Mouse (Mus musculus): ENCODE data around the gene Fabp1.

Fabp1 gene

GRCm38 (mm10) chr6:71199612-71200011, at the start of gene Fabp1:
Gene Fabp1 (plus strand): TSS chr6:71199827.
- DNase-seq: no peak

- no peak for DNase-seq
Observed at GRCm38 (mm10) chr6:71151098-71151497, 48.5 kb upstream of the Fabp1 start.

GRCm38 (mm10) chr6:71153486-71153885, 46.1 kb upstream of the Fabp1 start:
- no peak for DNase-seq

- no peak for DNase-seq
Observed at GRCm38 (mm10) chr6:71154861-71155260, 44.8 kb upstream of the Fabp1 start.

GRCm38 (mm10) chr6:71156674-71157326, 42.8 kb upstream of the Fabp1 start:
- DNase-seq: peak; percentile 39

- no peak for DNase-seq
Observed at GRCm38 (mm10) chr6:71161290-71161689, 38.3 kb upstream of the Fabp1 start.

- DNase-seq: no peak
Observed at GRCm38 (mm10) chr6:71162269-71162668, 37.4 kb upstream of the Fabp1 start.

- peak; percentile 25 for DNase-seq
Observed at GRCm38 (mm10) chr6:71164394-71164793, 35.2 kb upstream of the Fabp1 start.

GRCm38 (mm10) chr6:71166551-71167169, 33.0 kb upstream of the Fabp1 start:
- peak; percentile 71 for DNase-seq

GRCm38 (mm10) chr6:71172812-71173580, 26.6 kb upstream of the Fabp1 start:
- DNase-seq: no peak

- DNase-seq: no peak
Observed at GRCm38 (mm10) chr6:71180596-71180995, 19.0 kb upstream of the Fabp1 start.

- peak; percentile 49 for DNase-seq
Observed at GRCm38 (mm10) chr6:71184941-71185604, 14.6 kb upstream of the Fabp1 start.

- DNase-seq: peak; percentile 34
Observed at GRCm38 (mm10) chr6:71189578-71189977, 10.0 kb upstream of the Fabp1 start.

- no peak for DNase-seq
Observed at GRCm38 (mm10) chr6:71190501-71190900, 9.1 kb upstream of the Fabp1 start.

GRCm38 (mm10) chr6:71193151-71193740, 6.4 kb upstream of the Fabp1 start:
- DNase-seq: peak; percentile 67

- peak; percentile 47 for DNase-seq
Observed at GRCm38 (mm10) chr6:71196107-71196506, 3.5 kb upstream of the Fabp1 start.

- DNase-seq: peak; percentile 37
Observed at GRCm38 (mm10) chr6:71197636-71198535, 1.7 kb upstream of the Fabp1 start.

GRCm38 (mm10) chr6:71201925-71202324, 2.3 kb downstream of the Fabp1 start:
- DNase-seq: no peak

- DNase-seq: no peak
Observed at GRCm38 (mm10) chr6:71203674-71204073, 4.0 kb downstream of the Fabp1 start.

GRCm38 (mm10) chr6:71204166-71204565, 4.5 kb downstream of the Fabp1 start:
- no peak for DNase-seq

- no peak for DNase-seq
Observed at GRCm38 (mm10) chr6:71208691-71209090, 9.1 kb downstream of the Fabp1 start.

- no peak for DNase-seq
Observed at GRCm38 (mm10) chr6:71211917-71212316, 12.3 kb downstream of the Fabp1 start.
